Mouse (Mus musculus): ENCODE results near the gene Xylt1.

- no peak for TF ChIP-seq CTCF (IDR thresholded peaks at IDR 0.05; ENCODE audit: insufficient read depth, low read length)
- TF ChIP-seq POLR2A (IDR thresholded peaks at IDR 0.05; ENCODE audit: borderline replicate concordance, extremely low read depth, low read depth, low read length), result no peak
These were observed 114.0 kb downstream of the Xylt1 start for GRCm38 (mm10) chr7:117494618-117495310.
